Mouse (Mus musculus): ENCODE measurements at regions not wholly inside any gene's neighbourhood (a gene's known extent, or its start where the extent isn't known, plus 50 kb on each side); places are given as distances from the start of the nearest gene placed in this dataset.

DNA sequence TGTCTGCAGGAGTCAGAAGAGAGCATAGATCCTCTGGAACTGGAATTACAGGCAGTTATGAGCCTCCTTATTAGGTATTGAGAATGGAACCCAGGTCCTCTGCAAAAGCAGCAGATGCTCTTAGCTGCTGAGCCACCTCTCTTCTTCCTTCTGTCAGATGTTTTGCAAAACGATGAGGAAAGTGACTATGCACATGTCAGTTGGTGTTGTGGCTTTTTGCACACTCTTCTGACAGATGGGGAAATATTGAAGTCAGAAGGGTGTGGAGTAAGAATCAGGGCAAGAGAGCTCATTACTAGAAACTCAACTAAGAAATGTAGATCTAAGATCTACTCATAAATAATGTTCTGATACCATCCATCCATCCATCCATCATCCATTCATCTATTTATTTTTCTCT is 102.4 kb downstream of the Cdca7 start:
- H3K9me3 ChIP-seq: no peaks in the 10 kb centered on the region
- H3K27ac ChIP-seq: no peak overlapping the region
- H3K9ac ChIP-seq: no peak overlapping the region
- no peaks in the 10 kb centered on the region for H3K4me1 ChIP-seq
- H3K4me3 ChIP-seq: no peak overlapping the region
- ATAC-seq (ENCODE audit: insufficient number of reproducible peaks, insufficient read depth, low FRiP score, low TSS enrichment): no peak
- no peaks in the 10 kb centered on the region for H3K36me3 ChIP-seq
- no peak overlapping the region for H3K4me2 ChIP-seq (replicated peaks)
- 77% methylated on average over 1 of the region's 1 CpGs for WGBS
- no peaks in the 10 kb centered on the region for H3K27me3 ChIP-seq

DNA sequence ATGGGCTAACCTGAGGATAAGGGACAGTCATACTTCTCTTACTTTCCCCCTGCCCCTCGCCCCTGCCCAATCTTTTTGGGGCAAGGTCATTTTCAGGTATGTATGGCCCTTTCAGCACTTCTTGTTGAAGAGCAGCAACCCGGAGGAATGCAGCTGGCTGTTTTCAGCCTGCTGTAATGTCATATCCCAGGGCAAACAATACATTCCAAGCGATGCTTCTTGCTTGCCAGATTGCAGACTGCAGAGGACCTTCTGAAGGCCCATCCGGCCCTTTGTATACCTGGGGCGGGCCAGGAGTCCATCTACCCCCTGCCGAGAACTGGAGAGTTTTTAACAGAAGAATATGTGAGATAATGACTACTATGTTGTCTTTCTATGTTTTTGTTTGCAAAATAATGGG is 105.2 kb downstream of the Cdca7 start:
- Histone ChIP-seq H3K9me3 (no peaks in the 10 kb centered on the region), H3K27ac (no peak overlapping the region), H3K4me1 (no peaks in the 10 kb centered on the region), H3K9ac (no peak overlapping the region), H3K36me3 (no peaks in the 10 kb centered on the region), H3K27me3 (no peaks in the 10 kb centered on the region), H3K4me3 (no peak overlapping the region), H3K4me2 (replicated peaks) (no peak overlapping the region)
- no peak for ATAC-seq (ENCODE audit: insufficient number of reproducible peaks, insufficient read depth, low FRiP score, low TSS enrichment)
- 78% methylated on average over 6 of the region's 6 CpGs for WGBS

DNA sequence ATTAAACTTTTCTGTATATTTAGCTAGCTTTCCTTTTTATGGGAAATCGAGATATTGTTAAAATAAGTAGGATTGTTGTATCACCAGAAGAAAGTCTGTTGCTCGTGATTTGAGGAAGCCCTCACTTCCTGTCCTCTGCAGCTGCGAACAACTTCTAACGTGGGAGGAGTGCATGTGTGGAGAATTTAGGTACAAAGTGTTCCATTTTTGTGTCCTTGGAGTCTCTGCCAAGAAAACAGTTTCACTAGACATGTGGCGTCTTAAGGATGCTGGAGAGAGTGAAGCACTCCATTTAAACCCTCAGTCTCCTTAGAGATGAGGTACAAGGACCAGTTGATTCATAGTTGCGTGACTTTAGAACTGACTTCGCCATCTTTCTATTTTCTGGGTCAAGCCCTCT is 112.9 kb downstream of the Cdca7 start:
- H3K4me3 ChIP-seq: no peak overlapping the region
- no peak overlapping the region for H3K4me2 ChIP-seq (replicated peaks)
- 74% methylated on average over 7 of the region's 7 CpGs for WGBS
- no peaks in the 10 kb centered on the region for H3K27me3 ChIP-seq
- H3K36me3 ChIP-seq: no peaks in the 10 kb centered on the region
- H3K9ac ChIP-seq: no peak overlapping the region
- H3K9me3 ChIP-seq: no peaks in the 10 kb centered on the region
- H3K4me1 ChIP-seq: no peaks in the 10 kb centered on the region
- H3K27ac ChIP-seq: no peak overlapping the region
- ATAC-seq (ENCODE audit: insufficient number of reproducible peaks, insufficient read depth, low FRiP score, low TSS enrichment): no peak

DNA sequence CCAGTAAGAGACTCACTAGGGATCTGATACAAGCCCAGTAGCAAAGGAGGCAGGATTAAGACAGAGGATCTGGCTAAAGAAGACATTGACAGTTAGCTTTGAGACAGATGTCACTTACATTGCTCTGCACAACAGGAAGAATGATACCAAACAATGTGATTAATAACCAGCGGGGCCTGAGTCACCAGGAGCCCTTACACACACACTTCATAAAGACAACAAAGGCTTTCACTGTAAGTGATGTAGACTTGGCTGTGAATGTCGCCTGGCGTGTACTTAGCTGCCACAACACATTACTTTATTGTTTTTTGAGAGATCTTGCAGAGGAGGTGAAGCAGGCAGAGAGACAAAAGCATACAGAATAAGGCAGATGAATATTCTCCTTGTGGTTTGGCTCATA is 116.1 kb downstream of the Cdca7 start:
- ATAC-seq (ENCODE audit: insufficient number of reproducible peaks, insufficient read depth, low FRiP score, low TSS enrichment): no peak
- WGBS: 60% methylated on average over 3 of the region's 3 CpGs
- H3K27ac ChIP-seq: no peak overlapping the region
- no peak overlapping the region for H3K4me2 ChIP-seq (replicated peaks)
- H3K36me3 ChIP-seq: no peaks in the 10 kb centered on the region
- no peak overlapping the region for H3K4me3 ChIP-seq
- H3K9ac ChIP-seq: no peak overlapping the region
- no peaks in the 10 kb centered on the region for H3K27me3 ChIP-seq
- H3K9me3 ChIP-seq: no peaks in the 10 kb centered on the region
- H3K4me1 ChIP-seq: no peaks in the 10 kb centered on the region

DNA sequence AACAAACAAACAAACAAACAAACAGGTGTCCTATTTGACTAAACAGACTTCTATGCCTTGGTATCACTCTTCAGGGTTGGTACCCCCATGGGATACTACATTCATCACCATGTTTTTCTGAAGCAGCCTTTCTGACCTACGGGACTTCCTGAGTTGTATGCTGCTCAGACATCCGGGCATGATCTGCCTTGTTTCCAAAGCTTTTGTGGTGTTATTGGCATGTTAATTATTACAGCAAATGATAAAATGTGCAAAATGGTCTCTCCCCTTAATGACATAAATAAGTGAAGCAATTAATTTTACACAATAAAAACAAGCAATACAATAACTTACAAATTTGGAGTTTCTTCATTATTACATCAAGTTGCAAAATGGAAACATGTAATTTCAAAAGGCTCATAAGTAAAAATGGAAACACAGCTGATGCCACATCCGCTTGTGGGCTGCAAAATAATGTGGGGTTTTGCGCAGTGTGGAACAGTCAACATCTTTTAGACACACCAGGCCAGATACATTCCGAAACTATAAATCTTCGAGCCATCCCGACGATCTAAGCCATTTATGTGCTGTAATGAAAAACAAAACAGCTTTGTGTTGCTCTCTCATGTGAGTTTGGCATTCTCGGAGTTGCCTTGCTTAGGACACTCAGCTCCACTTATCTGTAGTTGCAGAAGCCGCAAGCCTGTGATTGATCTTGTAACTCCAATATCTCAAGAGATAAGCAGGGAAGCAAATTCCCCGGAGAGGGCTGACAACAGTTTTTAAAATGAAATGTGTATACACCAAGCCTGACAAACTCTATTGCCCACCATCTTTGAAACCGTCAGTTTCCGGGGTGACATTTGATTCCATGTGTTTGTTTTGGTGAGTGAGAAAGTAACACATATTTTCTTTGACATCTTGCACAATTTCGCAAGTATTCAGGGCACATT is 121.3 kb downstream of the Cdca7 start:
- ATAC-seq (ENCODE audit: insufficient number of reproducible peaks, insufficient read depth, low FRiP score, low TSS enrichment): no peak

DNA sequence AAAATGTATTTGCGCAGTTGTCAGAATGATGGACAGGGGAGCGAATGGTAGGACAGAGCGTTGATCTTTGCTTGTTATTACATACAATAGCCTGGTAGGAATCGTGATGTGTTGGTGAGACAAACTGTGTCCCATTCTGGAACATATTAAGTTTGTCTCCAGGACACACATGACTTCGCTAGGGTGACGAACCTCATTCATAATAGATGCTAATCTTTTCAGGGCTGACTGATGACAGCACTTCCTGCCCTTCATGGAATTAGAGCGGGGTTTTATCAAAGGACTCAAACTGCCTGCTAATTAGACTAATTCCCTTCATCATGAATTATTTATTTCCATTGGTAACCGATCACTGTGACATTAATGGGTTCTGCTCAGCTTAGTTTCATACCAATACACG is 122.0 kb downstream of the Cdca7 start:
- no peak overlapping the region for H3K27ac ChIP-seq
- H3K4me1 ChIP-seq: no peaks in the 10 kb centered on the region
- ATAC-seq (ENCODE audit: insufficient number of reproducible peaks, insufficient read depth, low FRiP score, low TSS enrichment): no peak
- no peaks in the 10 kb centered on the region for H3K9me3 ChIP-seq
- 58% methylated on average over 9 of the region's 9 CpGs for WGBS
- no peak overlapping the region for H3K4me2 ChIP-seq (replicated peaks)
- no peaks in the 10 kb centered on the region for H3K36me3 ChIP-seq
- no peak overlapping the region for H3K9ac ChIP-seq
- H3K27me3 ChIP-seq: no peaks in the 10 kb centered on the region
- H3K4me3 ChIP-seq: no peak overlapping the region

More for the DNA sequence above, 121.3 kb downstream of the Cdca7 start:
- 75% methylated on average over 14 of the region's 14 CpGs for WGBS
- Histone ChIP-seq H3K36me3 (no peaks in the 10 kb centered on the region), H3K4me1 (no peaks in the 10 kb centered on the region), H3K9me3 (no peaks in the 10 kb centered on the region), H3K4me3 (no peak overlapping the region), H3K9ac (no peak overlapping the region), H3K27me3 (no peaks in the 10 kb centered on the region), H3K27ac (no peak overlapping the region), H3K4me2 (replicated peaks) (no peak overlapping the region)

DNA sequence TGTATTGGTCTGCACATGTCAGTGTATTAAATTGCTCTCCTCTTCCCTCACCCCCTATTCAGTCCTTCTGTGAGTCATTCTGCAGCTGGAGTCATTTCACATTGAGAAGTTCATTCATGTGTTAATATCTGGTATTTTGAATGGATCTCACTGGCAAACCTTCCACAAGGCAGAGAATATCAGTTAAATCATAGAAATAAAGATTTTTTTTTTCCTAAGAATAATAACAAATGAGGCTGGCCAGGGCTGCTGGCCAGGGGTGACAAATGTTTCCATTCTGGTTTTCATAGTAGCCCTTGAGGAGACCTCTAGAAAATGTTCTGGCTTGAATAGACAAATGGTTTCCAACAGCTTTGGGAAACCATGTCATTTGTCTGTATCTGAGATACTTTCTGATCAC is 124.8 kb downstream of the Cdca7 start:
- Histone ChIP-seq H3K4me1 (no peaks in the 10 kb centered on the region), H3K36me3 (no peaks in the 10 kb centered on the region), H3K9ac (no peak overlapping the region), H3K27ac (no peak overlapping the region), H3K4me3 (no peak overlapping the region), H3K9me3 (no peaks in the 10 kb centered on the region), H3K27me3 (no peaks in the 10 kb centered on the region), H3K4me2 (replicated peaks) (no peak overlapping the region)
- no peak for ATAC-seq (ENCODE audit: insufficient number of reproducible peaks, insufficient read depth, low FRiP score, low TSS enrichment)

DNA sequence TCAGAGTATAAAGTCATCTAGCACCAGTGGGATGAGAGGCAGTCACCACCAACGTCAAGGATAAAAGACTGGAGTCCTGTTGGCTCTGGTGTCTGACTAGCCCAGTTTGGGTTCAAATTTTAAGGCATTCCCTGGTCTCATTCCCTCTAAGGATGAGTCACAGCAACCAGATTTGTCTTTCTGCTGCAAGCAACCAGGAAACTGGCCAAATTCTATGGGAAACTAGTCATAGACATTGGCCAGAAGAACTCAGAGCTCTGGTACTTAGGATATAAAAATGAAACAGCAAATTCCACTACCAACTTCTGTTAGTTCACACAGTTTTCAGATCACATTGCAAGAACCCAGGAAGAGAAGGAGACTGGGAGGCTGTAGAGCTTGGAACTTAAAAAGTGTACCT is 126.2 kb downstream of the Cdca7 start:
- no peak overlapping the region for H3K27ac ChIP-seq
- H3K4me2 ChIP-seq (replicated peaks): no peak overlapping the region
- H3K27me3 ChIP-seq: no peaks in the 10 kb centered on the region
- no peaks in the 10 kb centered on the region for H3K4me1 ChIP-seq
- no peak overlapping the region for H3K4me3 ChIP-seq
- H3K36me3 ChIP-seq: no peaks in the 10 kb centered on the region
- no peak overlapping the region for H3K9ac ChIP-seq
- WGBS: 65% methylated on average over 1 of the region's 1 CpGs
- no peaks in the 10 kb centered on the region for H3K9me3 ChIP-seq
- no peak for ATAC-seq (ENCODE audit: insufficient number of reproducible peaks, insufficient read depth, low FRiP score, low TSS enrichment)

DNA sequence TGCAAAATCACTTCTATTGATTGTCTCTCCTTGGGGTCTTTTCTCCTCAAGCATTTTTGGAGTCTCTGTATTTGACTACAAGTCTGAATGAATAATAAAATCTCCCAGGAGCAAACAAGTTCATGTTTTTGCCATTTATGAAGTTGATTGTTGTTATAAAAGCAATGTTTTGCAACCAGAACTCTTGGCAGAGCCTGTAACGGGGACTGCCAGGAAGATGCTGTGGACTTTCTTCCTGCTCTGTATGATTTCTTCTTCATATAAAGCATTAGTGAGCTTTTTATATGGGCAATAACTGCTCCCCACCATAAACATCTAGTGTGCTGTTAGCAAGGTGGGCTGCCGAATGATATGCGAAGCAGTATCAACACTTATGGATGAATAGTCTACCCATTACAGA is 136.3 kb downstream of the Cdca7 start:
- Histone ChIP-seq H3K4me3 (no peak overlapping the region), H3K9me3 (0 out of 2 replicates have a peak, but pooled peaks cover 3% of the 10 kb centered on the region), H3K36me3 (no peaks in the 10 kb centered on the region), H3K27ac (no peak overlapping the region), H3K9ac (no peak overlapping the region), H3K4me1 (no peaks in the 10 kb centered on the region), H3K4me2 (replicated peaks) (no peak overlapping the region), H3K27me3 (no peaks in the 10 kb centered on the region)
- WGBS: 92% methylated on average over 3 of the region's 3 CpGs
- no peak for ATAC-seq (ENCODE audit: insufficient number of reproducible peaks, insufficient read depth, low FRiP score, low TSS enrichment)

DNA sequence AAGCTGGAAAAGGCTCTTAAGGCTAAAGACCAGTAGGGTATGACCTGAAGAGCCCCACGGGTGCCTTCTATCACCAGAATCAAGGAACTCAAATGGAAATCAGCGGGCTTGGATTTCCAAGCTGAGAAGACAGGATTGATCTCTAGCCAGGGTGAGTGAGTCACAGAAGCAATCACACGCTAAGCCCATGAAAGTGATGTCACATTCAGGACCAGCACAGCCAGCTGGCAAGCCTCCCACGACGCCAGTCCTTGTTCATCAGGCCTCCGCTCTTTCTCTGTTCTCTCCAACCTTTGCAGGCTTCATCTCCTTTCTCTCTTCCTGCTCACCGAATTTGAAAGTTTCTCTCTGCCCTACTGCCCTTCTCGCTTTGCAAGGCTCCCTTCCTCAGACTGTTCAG is 138.3 kb downstream of the Cdca7 start:
- Histone ChIP-seq H3K9me3 (no peaks in the 10 kb centered on the region), H3K4me1 (no peaks in the 10 kb centered on the region), H3K36me3 (no peaks in the 10 kb centered on the region), H3K4me3 (no peak overlapping the region), H3K9ac (no peak overlapping the region), H3K27me3 (no peaks in the 10 kb centered on the region), H3K27ac (no peak overlapping the region), H3K4me2 (replicated peaks) (no peak overlapping the region)
- 73% methylated on average over 8 of the region's 8 CpGs for WGBS
- ATAC-seq (ENCODE audit: insufficient number of reproducible peaks, insufficient read depth, low FRiP score, low TSS enrichment): no peak

DNA sequence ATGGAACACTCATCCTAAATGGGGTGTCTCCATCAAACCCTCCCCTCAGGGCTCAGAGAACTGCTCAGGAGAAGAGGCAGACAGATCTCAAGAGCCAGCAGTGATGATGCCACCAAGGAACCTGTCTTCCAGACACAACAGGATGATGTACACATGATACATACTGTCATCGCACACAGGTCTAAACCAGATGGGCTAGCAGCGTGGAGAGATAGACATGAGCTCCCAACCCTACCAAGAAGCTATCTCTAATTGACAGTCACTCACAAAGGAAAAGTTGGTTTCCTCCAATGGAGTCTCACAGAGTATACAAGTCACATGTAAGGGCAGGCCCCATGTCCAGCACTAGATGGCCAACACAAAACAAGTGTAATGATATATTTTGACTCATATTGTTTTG is 139.9 kb downstream of the Cdca7 start:
- ATAC-seq (ENCODE audit: insufficient number of reproducible peaks, insufficient read depth, low FRiP score, low TSS enrichment): no peak
- Histone ChIP-seq H3K4me1 (peaks cover 11% of the 10 kb centered on the region), H3K4me2 (replicated peaks) (no peak overlapping the region), H3K36me3 (no peaks in the 10 kb centered on the region), H3K4me3 (no peak overlapping the region), H3K9me3 (no peaks in the 10 kb centered on the region), H3K9ac (no peak overlapping the region), H3K27ac (no peak overlapping the region), H3K27me3 (no peaks in the 10 kb centered on the region)
- 93% methylated on average over 2 of the region's 2 CpGs for WGBS

DNA sequence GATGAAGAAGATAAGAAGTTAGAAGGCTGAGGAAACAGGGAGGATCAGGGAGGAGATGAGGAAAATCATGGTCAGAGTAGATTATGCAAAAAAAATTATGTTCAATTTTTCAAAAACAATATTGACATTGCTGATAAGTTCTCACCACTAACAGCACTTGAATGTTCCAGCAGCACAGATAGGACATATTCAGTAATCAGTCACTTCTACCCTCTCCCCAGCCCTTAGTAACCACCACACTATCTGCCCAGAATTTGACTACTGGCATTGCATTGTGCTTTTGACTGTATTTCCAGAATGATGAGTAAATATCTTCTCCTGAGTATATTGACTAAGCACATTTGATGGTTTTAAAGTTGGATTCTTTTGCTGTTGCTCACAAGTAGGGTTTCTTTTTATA is 140.5 kb downstream of the Cdca7 start:
- no peak for ATAC-seq (ENCODE audit: insufficient number of reproducible peaks, insufficient read depth, low FRiP score, low TSS enrichment)
- no peak overlapping the region for H3K4me2 ChIP-seq (replicated peaks)
- H3K9me3 ChIP-seq: no peaks in the 10 kb centered on the region
- H3K4me3 ChIP-seq: no peak overlapping the region
- H3K27ac ChIP-seq: no peak overlapping the region
- no peaks in the 10 kb centered on the region for H3K36me3 ChIP-seq
- H3K27me3 ChIP-seq: no peaks in the 10 kb centered on the region
- H3K4me1 ChIP-seq: peaks cover 11% of the 10 kb centered on the region
- H3K9ac ChIP-seq: no peak overlapping the region
